Mouse (Mus musculus): ENCODE measurements around the gene Ces1e.

DNA sequence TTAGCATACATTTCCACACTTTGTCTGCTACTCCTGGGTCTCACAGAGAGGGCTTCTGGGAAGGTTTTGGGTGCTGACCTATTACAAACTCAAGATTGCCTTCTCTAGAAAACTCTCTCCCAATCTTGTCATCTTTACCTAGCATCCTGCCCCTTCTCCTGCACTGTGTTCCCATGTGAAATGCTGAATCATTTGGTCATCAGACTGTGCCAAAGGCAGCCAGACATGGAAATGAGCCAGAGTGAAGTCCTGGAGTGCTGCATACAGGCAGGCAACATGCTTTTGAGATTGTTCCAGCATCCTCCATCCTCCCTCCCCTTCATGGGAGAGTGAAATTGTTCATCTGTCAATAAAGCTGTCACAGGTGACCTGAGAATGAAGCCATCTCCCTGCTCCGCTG lies 78.0 kb downstream of the Ces1e start:
- TF ChIP-seq CTCF (IDR thresholded peaks at IDR 0.05; ENCODE audit: extremely low read depth, insufficient read length, insufficient replicate concordance, low read depth, low read length): no peak
- no peak for TF ChIP-seq POLR2A (IDR thresholded peaks at IDR 0.05; ENCODE audit: low read depth, low read length)

Measured in small intestine, adult 2 months (tissue).